Mouse (Mus musculus) heart, adult 9 months (tissue): ENCODE measurements around the gene S100b.
A peak's percentile ranks its signal among the peaks of the same experiment; 100 is the strongest.

Source experiments
- DNase-seq, 2 experiments: peaks; one replicate each; pipeline ENCODE4 v3.0.0; 2022; ENCODE audit warnings: low spot score in 2 of 2

Gene S100b

GRCm38 (mm10) chr10:76253536-76253935, at the start of gene S100b:
Gene S100b, plus strand, starts transcription at chr10:76253853.
- no peak for DNase-seq

DNA sequence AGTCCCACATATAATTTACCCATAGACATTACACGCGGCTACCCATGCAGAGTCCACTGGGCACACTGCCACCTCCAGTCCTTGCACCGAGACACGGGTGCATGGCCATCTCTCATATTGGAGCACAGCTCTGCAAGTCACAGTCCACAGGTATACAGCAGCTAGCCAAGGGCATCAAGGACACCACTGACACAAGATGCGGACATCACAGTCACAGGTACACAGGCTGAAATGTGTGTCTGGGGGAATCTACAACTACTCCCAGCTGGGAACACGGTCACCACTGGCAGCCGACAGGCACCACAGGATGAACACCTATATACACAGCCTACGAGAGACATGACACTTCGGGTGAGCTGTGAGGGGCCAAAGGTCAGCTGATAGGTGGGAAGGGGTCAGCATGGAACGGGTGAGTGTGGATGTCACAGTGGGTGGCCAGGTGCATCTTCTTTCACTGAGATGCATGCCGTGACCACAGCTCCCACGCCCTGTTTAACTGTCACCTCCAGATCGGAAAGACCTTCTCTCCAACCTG, 46.3 kb upstream of the S100b start:
- DNase-seq: no peak

DNA sequence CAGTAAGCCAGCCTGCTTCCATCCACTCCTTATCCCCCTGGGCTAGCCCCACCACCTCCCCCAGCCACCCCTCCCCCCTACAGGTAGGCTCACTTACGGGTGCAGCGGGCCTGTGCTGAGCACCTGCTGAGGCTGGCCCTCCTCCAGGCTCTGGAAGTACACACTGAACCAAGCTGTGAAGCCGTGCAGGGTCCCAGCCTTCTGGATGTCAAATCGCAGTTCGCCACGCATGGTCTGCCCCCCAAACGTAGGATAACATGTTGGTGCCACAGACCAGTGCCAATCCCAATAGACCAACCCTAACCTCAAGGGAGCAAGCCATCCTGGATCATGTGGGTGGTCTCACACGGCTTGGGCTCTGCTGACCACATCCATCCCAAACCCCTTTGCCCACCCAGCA, 44.4 kb upstream of the S100b start:
- DNase-seq: no peak

DNA sequence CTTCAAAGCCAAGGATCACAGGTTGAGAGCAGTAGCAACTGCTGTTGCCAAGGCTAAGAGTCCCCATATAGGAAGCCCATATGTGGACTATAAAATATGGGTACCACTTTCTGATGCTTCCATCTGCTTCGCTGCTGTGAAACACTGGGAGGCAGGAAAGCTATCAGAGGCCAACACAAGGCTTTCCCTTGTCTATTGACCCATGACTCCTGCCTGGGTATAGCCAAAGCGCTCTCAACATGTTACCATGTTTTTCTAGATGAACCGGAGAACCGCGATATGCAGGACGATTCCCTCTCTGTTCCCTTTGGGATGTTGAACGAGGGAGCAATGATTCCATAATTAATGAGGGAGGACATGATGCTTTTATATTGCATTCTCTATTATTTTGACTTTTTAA, 42.8 kb upstream of the S100b start:
- no peak for DNase-seq

DNA sequence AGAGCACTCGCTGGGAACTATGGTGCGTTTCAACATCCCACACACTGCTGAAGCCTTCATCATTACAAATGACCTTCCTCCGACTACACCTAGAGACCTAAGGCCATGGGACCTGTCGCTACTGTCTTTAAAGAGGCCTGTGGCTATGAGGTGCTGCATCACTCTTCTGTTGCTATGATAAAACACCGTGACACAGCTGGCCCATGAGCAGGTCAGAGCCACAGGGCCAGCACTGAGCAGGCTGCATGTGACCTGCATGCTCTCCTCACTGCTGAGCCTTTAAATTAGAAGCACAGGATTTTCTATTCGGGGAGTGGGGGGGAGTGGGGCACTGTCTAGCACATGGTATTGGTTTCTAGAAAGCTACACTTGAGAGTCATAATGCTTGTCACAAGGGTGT, 41.5 kb upstream of the S100b start:
- DNase-seq: no peak

- no peak for DNase-seq
Observed at GRCm38 (mm10) chr10:76214161-76214560, 39.5 kb upstream of the S100b start.

DNA sequence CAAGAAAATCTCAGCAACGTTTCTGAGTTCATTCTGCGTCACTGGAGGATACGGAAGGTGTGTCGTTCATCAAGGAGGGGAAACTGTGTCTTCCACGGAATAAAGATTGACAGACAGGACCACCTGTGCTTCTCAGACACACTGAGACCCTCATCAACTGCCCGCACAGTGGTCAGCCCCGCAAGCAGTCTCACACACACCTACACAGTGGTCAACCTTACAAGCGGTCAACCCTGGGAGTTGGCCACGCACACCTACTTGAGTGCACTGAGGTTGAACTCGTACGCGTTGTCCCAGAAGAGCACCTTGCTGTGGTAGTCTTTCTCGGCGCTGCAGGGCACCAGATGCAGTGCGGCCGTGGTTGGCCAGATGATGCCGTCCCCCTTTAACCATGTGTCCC, 36.6 kb upstream of the S100b start:
- no peak for DNase-seq

DNA sequence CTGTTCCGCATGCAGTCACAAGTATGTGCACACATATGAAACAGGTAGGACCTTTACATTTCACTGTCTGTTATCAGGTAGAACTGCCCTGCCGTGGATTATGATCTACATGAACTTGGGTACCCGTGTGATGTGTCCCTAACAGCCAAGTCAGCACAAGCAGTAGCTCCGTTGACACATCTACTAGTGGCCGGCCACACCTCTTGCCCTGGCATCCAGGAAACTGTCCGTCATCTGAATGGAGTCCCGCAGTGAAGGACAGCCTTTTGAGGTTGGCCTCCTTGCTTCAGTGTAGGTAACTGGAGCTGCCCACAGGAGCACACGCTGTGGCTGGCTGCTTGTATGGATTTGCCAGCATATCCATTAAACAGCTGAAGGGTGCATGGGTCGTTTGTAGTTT, 35.4 kb upstream of the S100b start:
- DNase-seq: no peak

- no peak for DNase-seq
Observed at GRCm38 (mm10) chr10:76225944-76226343, 27.7 kb upstream of the S100b start.

DNA sequence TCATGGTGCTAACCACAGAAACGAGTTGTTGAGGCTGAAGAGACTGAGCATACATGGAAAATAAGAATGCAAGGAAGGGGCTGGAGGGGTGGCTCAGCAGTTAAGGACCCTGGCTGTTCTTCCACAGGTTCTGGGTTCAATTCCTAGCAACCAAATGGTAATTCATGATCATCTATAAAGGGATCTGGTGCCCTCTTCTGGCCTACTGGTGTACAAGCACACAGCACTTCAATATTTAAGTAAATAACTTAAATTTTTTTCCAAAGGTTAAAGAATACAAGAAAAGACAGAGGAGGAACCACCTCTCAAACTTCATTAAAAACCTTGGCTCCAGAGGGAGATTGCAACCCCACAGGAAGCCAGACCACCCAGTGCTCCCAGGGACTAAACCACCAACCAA, 24.0 kb upstream of the S100b start:
- no peak for DNase-seq

DNA sequence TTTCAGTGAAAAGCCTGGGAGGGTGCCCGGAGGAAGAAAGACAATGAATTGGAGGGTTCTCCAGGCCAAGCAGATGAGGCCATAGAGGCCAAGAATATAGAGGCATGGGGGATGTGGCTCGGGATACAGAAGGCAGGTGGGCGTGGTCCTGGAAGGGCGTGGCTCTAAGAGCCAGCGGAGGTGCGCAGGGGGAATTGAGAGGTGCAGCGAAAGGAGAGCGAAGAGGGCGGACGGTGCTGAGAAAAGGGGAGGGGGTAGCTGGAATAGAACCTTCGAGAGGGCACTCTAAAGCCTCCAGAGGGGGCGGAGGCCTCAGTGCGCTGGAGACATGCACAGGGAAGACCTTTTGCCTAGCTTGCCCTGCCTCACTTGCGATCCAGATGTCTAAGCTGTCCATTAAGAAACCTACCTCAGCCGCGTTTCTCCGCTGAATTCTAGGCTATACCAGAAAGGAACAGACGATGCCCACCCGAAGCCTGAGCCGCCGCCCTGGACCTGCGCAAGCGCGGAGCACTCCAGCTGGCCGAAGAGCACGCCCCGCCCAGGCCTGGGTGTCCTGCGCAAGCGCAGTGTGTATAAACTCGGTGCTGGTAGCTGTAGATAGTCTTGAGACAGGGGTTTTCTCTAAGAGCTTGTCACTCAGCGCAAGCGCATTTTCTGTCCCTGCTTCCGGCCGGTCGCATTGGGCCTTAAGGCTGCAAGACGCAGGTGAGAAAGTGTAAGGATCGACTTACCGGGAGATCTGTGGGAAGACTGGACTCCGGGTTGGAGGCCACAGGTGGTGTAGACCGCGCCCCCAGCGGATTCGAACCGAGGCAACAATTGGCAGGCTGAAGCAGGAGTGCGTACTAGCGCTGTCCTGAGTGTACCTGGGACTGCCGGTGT, 16.1 kb upstream of the S100b start, which contains the start of gene Prmt2:
Prmt2 (minus strand) TSS at position 525 of the 885 bp plus-strand sequence.
- peak; percentile 91 to 92 for DNase-seq

DNA sequence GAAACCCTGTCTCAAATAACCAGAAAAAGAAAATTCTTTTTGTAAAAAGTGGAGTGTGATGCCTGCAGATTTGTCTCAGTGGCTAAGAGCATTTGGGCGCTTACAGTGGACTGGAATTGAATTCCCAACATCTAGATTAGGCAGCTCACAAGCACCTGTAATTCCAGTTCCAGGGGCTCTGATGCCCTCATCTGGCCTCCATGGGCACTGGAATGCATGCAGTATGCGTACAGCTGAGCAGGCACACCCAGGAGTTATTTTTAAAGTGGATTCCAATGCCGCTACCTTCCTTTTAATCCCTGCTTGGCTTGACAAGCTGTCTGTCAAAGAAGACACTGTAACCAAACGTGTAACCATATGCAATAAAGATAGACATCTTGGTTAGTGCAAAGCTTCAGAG, 14.3 kb upstream of the S100b start:
- DNase-seq: no peak

- no peak for DNase-seq
Observed at GRCm38 (mm10) chr10:76245106-76245505, 8.5 kb upstream of the S100b start.

DNA sequence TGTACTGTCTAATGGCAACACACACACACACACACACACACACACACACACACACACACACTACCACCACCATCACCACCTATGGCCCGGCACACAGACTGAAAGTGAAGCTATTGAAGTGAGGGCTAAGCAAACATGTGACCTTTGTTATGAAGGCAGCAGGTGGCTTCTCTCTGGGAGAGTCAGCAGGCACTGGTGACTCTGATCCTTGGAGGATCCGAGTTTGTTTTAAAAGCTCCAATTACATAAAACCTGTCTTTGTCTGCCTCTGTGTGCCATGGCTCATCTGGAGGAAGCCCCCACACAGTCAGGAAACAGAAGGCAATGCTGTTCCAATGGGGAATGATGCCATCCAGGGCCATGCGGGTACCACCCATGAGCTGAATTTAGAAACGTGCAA, 7.1 kb upstream of the S100b start:
- no peak for DNase-seq

DNA sequence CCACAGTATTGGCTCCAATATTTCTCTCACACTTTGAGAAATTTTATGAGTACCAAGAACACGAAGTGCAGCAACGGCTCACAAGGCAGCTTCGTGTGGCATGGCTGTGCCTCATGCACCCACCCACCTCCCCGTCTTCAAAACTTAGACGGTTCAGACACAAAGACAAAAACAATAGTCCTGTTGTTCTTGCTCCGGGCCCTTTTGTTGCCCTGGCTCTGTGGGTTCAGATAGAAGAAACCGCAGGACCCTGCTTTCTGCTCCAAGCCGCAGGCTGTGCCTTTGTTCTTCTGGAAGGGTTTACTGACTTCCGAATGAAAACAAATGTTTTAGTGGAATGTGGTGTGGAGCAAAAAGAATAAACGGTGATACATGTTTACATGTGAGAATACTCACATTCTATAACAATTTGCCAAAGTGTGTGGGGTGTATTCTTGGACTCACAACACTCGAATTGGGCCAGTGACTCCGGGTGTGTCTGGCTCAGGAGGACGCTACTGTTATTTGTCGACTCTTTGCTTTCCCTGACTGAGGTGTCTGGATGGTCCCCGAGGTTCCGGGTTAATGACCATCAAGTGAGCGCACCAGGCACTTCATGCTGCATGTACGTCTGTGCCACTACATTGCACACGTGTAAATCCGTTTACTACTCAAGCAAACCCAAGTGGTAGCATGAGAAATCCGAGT, 5.5 kb upstream of the S100b start:
- DNase-seq: no peak

DNA sequence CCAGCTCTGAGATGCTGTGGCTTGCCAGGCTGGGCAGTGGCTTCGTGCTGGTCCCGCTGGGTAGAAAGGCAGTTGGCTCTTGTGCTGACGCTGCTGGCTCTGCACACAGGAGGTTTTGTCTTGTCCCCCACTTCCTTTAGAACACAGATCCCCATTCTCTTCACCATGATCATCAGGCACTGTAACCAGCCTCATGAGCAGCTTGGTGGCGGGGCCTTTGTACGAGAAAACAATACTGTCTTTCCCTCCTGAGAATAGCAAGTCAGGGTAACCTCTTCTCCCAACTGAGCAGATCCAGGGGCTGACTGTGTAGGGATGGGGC, 5.0 kb upstream of the S100b start:
- DNase-seq: no peak

DNA sequence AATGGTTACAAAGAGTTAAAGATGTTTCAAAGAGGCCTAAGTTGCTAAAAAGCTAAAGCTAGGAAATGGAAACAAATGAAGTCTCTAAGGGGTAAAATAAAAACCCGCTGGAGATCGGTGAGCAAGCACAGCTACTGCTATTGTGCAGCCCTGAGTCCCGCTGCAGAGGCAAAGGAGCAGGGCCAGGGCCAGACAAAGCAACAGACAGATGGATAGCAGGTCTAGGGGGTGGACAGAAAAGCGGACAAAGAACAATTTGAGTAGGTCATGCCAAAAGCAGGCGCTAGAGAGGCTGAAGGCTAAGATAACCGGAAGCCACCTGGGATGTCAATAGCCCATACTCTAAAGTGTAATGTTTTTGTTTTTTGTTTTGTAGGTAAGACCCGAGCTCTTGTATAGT, 2.8 kb upstream of the S100b start:
- no peak for DNase-seq

- DNase-seq: no peak
Observed at GRCm38 (mm10) chr10:76253079-76253478, 574 bp upstream of the S100b start.

DNA sequence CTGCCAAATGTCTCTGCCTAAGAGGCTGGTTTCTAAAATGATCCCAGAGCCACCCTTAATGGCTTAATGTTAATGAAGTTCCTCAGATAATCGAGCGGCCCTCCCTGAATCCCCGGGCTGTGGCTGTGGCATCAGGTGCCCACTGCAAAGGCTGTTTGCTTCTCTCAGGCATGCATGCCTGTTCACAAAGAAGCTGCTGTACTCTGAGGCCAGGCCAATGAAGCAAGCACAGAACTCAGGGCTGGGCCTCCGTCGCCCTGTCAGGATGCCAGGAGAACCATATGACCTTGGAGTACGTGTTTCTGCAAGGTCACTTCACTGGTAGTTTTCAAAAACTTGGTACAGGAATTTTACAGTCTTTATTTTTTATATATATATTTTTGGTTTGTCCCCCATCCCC, 2.0 kb downstream of the S100b start:
- DNase-seq: no peak

DNA sequence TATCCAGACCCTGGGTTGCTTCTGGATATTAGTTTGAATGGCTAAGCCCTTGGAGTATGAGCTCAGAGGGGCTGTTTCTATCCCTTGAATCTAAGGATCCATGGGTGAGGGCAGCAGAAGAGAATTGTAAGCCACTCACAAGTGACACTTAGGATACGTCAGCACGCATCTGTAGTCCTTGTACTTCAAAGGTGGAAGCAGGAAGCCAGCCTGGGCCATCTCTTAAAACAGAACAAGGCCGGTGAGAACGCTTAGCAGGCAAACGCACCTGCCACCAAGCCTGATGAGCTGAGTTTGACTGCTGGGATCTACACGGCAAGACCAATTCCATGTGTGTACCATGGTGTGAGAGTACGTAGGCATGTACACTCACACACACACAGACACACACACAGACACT, 3.6 kb downstream of the S100b start:
- DNase-seq: no peak

GRCm38 (mm10) chr10:76257719-76258390, 4.2 kb downstream of the S100b start:
- DNase-seq: peak; percentile 77 to 85

GRCm38 (mm10) chr10:76259566-76260232, 6.0 kb downstream of the S100b start:
- DNase-seq: peak in 1 of 2 experiments; percentile 19
